Mouse (Mus musculus): ENCODE data around the gene Ssu2. TPM values are rescaled to one million over a fixed set of nuclear protein-coding genes. Genes with fewer than 3 reads are reported as not detected.

The Ssu2 gene
- polyA plus RNA-seq, 1 experiment from 2014 or later: 1.8 TPM

DNA sequence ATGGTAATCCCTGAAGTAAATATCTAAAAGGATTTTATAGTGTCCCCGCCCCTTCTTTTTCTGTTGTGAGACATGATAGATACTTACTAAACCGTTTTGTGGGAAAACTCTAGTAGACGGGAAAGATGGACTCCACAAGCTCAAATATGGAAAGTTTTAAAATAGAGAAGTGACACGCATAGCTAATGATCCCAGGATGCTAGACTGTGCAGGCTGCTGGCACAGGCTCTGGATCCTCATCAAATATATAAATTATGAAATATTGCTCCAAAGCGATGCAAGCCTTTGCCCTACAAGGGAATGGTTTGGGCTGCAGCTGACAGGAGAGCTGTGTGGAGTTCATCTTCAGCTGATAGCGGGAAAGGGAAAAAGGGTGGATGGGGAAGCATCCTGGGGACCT, 50.2 kb downstream of the Ssu2 start:
- H3K9ac ChIP-seq: no peak overlapping the region
- 0 out of 2 replicates have a peak, but pooled peaks have one; percentile 72 for ATAC-seq (ENCODE audit: insufficient number of reproducible peaks, low FRiP score, low TSS enrichment, low read depth)
- no peak overlapping the region for H3K4me2 ChIP-seq (replicated peaks)
- 47% methylated on average over 6 of the region's 6 CpGs for WGBS
- H3K27me3 ChIP-seq: no peaks in the 10 kb centered on the region
- H3K36me3 ChIP-seq: no peaks in the 10 kb centered on the region
- H3K4me1 ChIP-seq: peaks cover 8% of the 10 kb centered on the region
- H3K9me3 ChIP-seq (replicated peaks): no peaks in the 10 kb centered on the region
- peak overlapping the region; percentile 74 for H3K27ac ChIP-seq (replicated peaks)
- no peak overlapping the region for H3K4me3 ChIP-seq (replicated peaks)

DNA sequence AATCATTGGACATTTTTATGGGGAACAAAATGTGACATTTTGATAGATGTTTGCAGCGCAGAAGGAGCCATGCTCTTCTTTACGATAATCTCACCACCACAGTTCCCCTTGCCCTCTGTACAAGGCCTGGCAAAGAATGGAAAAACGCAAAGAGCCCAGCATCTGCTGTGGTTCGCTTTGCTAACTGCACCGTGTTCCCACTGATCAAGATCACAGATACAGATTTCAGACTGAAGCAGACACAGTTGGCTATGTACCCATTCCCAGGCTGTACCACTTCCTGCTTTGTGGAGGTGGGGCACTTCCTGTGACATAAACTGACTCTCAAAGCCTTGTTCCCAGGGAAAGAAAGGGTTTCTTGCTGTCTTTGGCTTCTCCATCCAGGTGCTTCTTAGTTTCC, 53.9 kb downstream of the Ssu2 start:
- no peak overlapping the region for H3K4me2 ChIP-seq (replicated peaks)
- H3K27me3 ChIP-seq: no peaks in the 10 kb centered on the region
- H3K36me3 ChIP-seq: peaks cover 10% of the 10 kb centered on the region
- H3K27ac ChIP-seq (replicated peaks): no peak overlapping the region
- ATAC-seq (ENCODE audit: insufficient number of reproducible peaks, low FRiP score, low TSS enrichment, low read depth): no peak
- 78% methylated on average over 5 of the region's 5 CpGs for WGBS
- no peak overlapping the region for H3K9ac ChIP-seq
- H3K4me3 ChIP-seq (replicated peaks): no peak overlapping the region
- no peaks in the 10 kb centered on the region for H3K9me3 ChIP-seq (replicated peaks)
- H3K4me1 ChIP-seq: peaks cover 8% of the 10 kb centered on the region

DNA sequence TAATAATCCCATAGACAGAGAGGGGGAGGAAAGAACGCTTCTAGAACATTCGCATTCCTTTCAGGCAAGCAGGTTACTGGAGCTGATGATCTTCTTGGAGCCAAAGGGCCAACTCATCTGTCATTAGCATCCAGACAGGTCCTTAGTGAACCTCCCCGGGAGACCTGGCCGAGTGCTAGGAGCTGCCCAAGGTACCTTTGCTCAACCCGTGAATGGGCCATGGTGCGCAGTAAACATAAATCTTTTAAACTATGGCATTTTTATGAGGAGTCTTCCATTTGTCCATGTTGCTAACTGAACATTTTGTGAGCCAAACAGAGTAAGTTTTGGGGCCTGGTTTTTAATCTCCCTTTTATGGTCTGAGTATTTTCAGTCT, 56.6 kb downstream of the Ssu2 start:
- Histone ChIP-seq H3K27ac (replicated peaks) (no peak overlapping the region), H3K9me3 (replicated peaks) (no peaks in the 10 kb centered on the region), H3K4me3 (replicated peaks) (no peak overlapping the region), H3K4me2 (replicated peaks) (no peak overlapping the region), H3K9ac (no peak overlapping the region), H3K36me3 (peaks cover 16% of the 10 kb centered on the region), H3K27me3 (no peaks in the 10 kb centered on the region), H3K4me1 (no peaks in the 10 kb centered on the region)
- WGBS: 86% methylated on average over 6 of the region's 6 CpGs
- ATAC-seq (ENCODE audit: insufficient number of reproducible peaks, low FRiP score, low TSS enrichment, low read depth): no peak

DNA sequence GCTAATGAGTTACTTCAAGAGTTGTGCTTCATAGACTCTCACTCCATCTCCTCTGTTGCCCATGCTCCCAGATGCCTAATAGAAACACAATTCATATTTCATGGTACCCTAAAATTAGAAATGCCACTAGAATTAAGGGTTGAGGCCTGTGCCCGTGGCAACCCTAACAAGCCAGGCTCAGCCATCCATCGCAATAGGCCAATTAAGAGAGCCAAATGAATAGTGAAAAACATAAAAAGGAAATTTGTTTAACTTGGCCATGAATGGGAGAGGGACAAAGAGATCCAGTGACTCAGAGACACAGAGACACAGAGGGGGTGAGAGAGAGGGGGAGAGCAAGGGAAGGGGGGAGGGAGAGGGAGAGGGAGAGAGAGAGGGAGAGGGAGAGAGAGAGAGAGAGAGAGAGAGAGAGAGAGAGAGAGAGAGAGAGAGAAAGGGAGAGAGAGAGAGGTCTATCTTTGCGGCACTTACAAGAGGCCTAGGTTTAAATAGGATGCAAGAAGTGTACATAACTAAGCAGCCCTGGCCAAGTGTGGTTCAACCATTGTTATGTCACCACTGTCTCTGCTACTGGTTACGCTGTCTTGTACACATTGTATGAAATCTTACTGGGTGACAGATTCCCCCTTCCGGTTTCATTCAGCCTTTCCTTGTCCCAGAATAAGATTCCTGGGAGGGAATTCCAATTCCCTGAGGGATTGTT, 57.2 kb downstream of the Ssu2 start:
- Histone ChIP-seq H3K4me3 (replicated peaks) (no peak overlapping the region), H3K27ac (replicated peaks) (no peak overlapping the region), H3K4me2 (replicated peaks) (no peak overlapping the region), H3K27me3 (no peaks in the 10 kb centered on the region), H3K9ac (no peak overlapping the region), H3K36me3 (peaks cover 16% of the 10 kb centered on the region), H3K9me3 (replicated peaks) (no peaks in the 10 kb centered on the region), H3K4me1 (no peaks in the 10 kb centered on the region)
- 78% methylated on average over 5 of the region's 5 CpGs for WGBS
- ATAC-seq (ENCODE audit: insufficient number of reproducible peaks, low FRiP score, low TSS enrichment, low read depth): no peak

DNA sequence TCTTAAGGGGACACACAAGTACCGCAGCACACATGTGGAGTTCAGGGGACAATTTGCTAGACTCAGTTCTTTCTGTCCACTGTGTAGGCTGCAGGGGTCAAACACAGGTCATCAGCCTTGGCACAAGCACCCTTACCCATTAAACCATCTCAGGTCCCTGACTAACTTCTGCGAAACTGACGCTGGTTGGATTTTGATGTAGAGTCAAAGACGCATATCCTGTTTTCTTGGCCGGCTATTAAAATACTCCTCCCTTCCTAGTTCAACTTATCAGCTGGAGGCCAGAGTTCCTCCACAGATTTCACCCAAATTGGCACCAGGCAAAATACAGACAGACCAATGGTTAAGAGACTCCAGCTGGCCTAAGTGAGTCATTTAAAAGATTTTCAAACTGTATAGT, 60.0 kb downstream of the Ssu2 start:
- Histone ChIP-seq H3K4me2 (replicated peaks) (no peak overlapping the region), H3K9me3 (replicated peaks) (no peaks in the 10 kb centered on the region), H3K4me1 (no peaks in the 10 kb centered on the region), H3K4me3 (replicated peaks) (no peak overlapping the region), H3K36me3 (peaks cover 16% of the 10 kb centered on the region), H3K27ac (replicated peaks) (no peak overlapping the region), H3K27me3 (no peaks in the 10 kb centered on the region), H3K9ac (no peak overlapping the region)
- ATAC-seq (ENCODE audit: insufficient number of reproducible peaks, low FRiP score, low TSS enrichment, low read depth): no peak
- WGBS: 72% methylated on average over 5 of the region's 5 CpGs

DNA sequence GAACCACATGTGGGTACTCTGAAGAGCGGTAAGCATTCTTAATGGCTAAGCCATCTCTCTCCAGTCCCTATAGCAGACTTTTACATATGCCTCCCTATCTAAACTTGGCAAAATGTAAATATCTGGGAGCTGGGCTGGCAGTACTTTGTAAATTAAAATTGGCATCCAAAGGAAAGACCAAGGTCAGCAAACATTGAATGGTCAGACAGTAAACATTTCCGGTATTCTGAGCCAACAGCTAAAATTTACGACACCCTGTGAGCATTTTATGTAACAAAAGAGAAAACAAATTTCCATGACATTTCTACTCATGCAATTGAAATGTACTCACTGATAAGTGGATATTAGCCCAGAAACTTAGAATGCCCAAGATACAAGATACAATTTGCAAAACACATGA, 62.6 kb downstream of the Ssu2 start:
- Histone ChIP-seq H3K9me3 (replicated peaks) (no peaks in the 10 kb centered on the region), H3K36me3 (peaks cover 12% of the 10 kb centered on the region; the same call in 1 of the 2 replicates), H3K27me3 (no peaks in the 10 kb centered on the region), H3K4me2 (replicated peaks) (no peak overlapping the region), H3K9ac (no peak overlapping the region), H3K4me3 (replicated peaks) (no peak overlapping the region), H3K4me1 (peaks cover 8% of the 10 kb centered on the region), H3K27ac (replicated peaks) (no peak overlapping the region)
- 92% methylated on average over 3 of the region's 3 CpGs for WGBS
- no peak for ATAC-seq (ENCODE audit: insufficient number of reproducible peaks, low FRiP score, low TSS enrichment, low read depth)

DNA sequence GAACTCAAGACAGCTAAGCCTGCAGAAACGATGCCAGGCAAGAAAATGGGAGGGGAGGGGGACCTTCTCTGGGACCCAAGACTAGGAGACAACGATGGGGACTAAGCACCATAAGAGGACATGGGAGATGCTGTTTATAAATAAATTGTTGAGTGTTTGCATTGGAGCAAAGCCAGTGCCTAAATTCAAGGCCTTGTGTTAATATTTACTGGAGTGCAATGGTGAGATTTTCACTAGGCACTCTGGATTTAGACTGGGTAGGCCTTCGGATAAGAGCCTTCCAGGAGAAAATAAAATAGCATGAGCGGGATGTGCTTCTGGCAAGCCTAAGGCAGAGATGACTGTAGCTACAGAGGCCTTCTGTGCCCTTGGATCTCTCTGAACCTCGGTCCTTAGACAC, 64.9 kb downstream of the Ssu2 start:
- Histone ChIP-seq H3K4me1 (peaks cover 19% of the 10 kb centered on the region), H3K4me2 (replicated peaks) (no peak overlapping the region), H3K9me3 (replicated peaks) (no peaks in the 10 kb centered on the region), H3K27ac (replicated peaks) (no peak overlapping the region), H3K4me3 (replicated peaks) (no peak overlapping the region), H3K9ac (no peak overlapping the region), H3K36me3 (0 out of 2 replicates have a peak, but pooled peaks cover 4% of the 10 kb centered on the region), H3K27me3 (no peaks in the 10 kb centered on the region)
- ATAC-seq (ENCODE audit: insufficient number of reproducible peaks, low FRiP score, low TSS enrichment, low read depth): no peak
- 78% methylated on average over 5 of the region's 5 CpGs for WGBS

DNA sequence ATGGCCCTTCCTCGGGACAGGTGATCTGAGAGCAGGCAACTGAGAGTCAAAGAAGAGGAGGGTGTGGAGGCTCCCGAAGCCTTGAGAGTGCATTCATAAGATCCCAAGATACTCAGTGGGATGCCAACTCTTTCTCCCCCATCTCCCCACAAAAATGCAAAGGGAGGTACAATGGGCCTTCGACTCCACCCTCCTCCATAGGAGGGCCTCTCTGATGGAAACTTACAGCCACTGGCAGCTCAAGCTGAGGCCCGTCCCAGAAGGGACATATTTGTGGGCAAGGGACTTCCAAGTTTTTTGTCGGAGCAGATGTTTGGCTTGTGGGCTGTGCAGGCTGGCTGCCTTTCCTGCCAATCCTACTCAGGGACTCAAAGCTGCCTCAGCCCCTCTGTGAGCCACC, 67.1 kb downstream of the Ssu2 start:
- WGBS: 29% methylated on average over 5 of the region's 5 CpGs

DNA sequence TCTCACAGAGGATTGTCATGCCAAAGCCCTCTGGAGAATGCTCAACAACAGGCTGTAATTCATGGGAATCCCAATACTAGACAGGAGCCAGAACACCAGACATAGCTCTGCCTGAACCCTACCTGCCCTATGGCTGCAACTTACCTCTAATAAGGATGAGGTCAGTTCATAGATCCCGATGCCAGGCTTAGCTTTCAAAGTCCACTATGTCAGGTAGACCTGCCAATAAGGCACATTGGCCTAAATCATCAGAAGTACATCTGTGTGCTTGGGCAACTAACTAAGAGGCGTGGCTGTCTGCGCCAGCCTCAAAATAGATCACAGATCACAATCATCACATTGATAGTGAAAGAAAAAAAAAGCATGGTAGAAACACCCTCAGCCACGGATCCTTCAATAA, 68.4 kb downstream of the Ssu2 start:
- Histone ChIP-seq H3K27me3 (no peaks in the 10 kb centered on the region), H3K4me3 (replicated peaks) (no peak overlapping the region), H3K9me3 (replicated peaks) (no peaks in the 10 kb centered on the region), H3K27ac (replicated peaks) (peak overlapping the region; percentile 68), H3K36me3 (peaks cover 21% of the 10 kb centered on the region), H3K9ac (no peak overlapping the region), H3K4me1 (peaks cover 19% of the 10 kb centered on the region), H3K4me2 (replicated peaks) (no peak overlapping the region)
- 86% methylated on average over 4 of the region's 4 CpGs for WGBS
- no peak for ATAC-seq (ENCODE audit: insufficient number of reproducible peaks, low FRiP score, low TSS enrichment, low read depth)

More for the DNA sequence above, 67.1 kb downstream of the Ssu2 start:
- H3K36me3 ChIP-seq: peaks cover 18% of the 10 kb centered on the region
- ATAC-seq (ENCODE audit: insufficient number of reproducible peaks, low FRiP score, low TSS enrichment, low read depth): peak; percentile 92
- H3K4me1 ChIP-seq: peaks cover 19% of the 10 kb centered on the region
- H3K27me3 ChIP-seq: no peaks in the 10 kb centered on the region
- H3K4me2 ChIP-seq (replicated peaks): no peak overlapping the region
- H3K4me3 ChIP-seq (replicated peaks): no peak overlapping the region
- no peak overlapping the region for H3K9ac ChIP-seq
- peak overlapping the region; percentile 68 for H3K27ac ChIP-seq (replicated peaks)
- no peaks in the 10 kb centered on the region for H3K9me3 ChIP-seq (replicated peaks)

DNA sequence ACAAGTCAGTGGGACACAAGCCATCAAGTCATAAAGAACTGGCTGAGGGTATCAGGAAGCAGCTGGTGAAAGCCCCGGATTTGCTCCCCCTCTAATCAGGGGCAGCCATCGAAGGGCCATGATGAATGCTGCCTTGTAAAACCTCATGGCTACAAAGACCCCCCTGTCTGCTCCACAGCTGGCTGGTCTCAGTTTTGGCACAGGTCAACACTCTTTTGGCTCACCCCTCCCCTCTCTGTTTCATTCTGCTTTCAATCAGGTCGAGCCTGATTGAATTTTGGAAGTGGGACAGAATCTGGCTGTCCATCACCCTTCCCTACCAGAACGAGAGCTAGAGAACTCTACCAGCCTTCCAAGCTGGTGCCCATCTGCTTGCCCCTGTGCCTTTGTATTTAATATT, 76.4 kb downstream of the Ssu2 start:
- ATAC-seq (ENCODE audit: insufficient number of reproducible peaks, low FRiP score, low TSS enrichment, low read depth): peak; percentile 54; the same call in 1 of the 2 replicates
- no peaks in the 10 kb centered on the region for H3K27me3 ChIP-seq
- 36% methylated on average over 4 of the region's 4 CpGs for WGBS
- H3K27ac ChIP-seq (replicated peaks): no peak overlapping the region
- H3K4me3 ChIP-seq (replicated peaks): no peak overlapping the region
- no peak overlapping the region for H3K9ac ChIP-seq
- H3K9me3 ChIP-seq (replicated peaks): no peaks in the 10 kb centered on the region
- H3K4me1 ChIP-seq: peaks cover 7% of the 10 kb centered on the region; the same call in 1 of the 2 replicates
- H3K36me3 ChIP-seq: peaks cover 9% of the 10 kb centered on the region
- H3K4me2 ChIP-seq (replicated peaks): no peak overlapping the region

DNA sequence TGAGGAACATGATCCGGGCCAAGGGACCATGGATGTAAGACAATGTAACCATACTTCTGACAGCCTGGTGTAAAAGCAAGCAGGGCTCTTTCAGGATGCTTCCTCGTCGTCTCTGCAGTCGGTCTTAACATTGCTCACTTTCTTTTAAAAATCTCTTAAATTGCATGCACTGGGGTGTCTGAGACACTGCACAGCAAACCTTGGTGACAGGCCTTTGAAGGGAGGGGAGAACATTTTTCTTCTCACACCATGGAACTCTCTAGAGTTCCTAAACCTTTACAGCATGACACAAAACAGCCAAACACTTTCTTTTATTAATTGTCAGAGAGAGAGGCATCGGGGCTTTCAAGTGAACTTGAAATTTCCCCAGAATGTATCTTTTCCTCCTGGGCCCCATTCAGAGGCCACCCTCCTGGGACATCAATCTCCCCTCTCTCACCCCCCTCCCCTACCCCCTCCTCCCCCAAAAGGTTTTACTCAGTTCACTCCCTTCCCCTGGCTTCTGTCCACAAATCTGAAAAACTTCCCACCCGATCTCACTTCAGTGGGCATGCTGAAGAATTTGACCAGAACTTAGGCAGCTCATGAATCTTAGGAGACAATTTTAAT, 78.4 kb downstream of the Ssu2 start:
- no peak overlapping the region for H3K4me3 ChIP-seq (replicated peaks)
- H3K36me3 ChIP-seq: peaks cover 3% of the 10 kb centered on the region; the same call in 1 of the 2 replicates
- H3K9me3 ChIP-seq (replicated peaks): no peaks in the 10 kb centered on the region
- no peak overlapping the region for H3K4me2 ChIP-seq (replicated peaks)
- no peak overlapping the region for H3K27ac ChIP-seq (replicated peaks)
- WGBS: 60% methylated on average over 6 of the region's 6 CpGs
- peaks cover 12% of the 10 kb centered on the region; the same call in 1 of the 2 replicates for H3K4me1 ChIP-seq
- no peaks in the 10 kb centered on the region for H3K27me3 ChIP-seq
- no peak overlapping the region for H3K9ac ChIP-seq
- ATAC-seq (ENCODE audit: insufficient number of reproducible peaks, low FRiP score, low TSS enrichment, low read depth): no peak

Measured in embryonic facial prominence, embryonic 15.5 days (tissue).